Mouse (Mus musculus): ENCODE results near the gene Ace.
"Not testable (repeated sequence)": the region's sequence is repeated elsewhere in the genome, so short reads cannot be mapped to it uniquely, and the experiment has no call there.

Ace gene

GRCm38 (mm10) chr11:105978634-105979033, 10.9 kb downstream of the Ace start:
- in situ Hi-C loops (cut with MboI; ENCODE audit: unreplicated experiment in 2 of 2) = no loop called here

DNA sequence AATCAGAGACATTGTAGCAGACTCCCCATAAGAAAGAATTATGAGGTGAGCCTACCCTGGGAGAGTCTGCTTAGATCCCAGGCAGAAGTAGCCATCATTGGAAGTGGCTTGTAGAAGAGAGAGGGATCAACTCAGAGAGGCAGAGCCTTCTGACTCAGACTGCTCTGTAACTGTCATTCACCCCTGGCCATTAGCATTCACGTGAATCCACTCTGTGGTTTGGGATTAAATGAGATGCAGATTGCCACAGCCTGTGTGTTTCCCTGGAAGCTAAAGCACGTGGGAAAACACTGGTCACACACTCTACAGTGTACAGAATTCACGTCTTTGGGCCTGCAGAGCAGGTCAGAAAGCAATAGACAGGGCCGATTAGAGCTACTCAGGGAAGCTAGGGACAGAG, 16.7 kb downstream of the Ace start:
- in situ Hi-C loops (cut with MboI; ENCODE audit: unreplicated experiment in 2 of 2) = no loop called here

DNA sequence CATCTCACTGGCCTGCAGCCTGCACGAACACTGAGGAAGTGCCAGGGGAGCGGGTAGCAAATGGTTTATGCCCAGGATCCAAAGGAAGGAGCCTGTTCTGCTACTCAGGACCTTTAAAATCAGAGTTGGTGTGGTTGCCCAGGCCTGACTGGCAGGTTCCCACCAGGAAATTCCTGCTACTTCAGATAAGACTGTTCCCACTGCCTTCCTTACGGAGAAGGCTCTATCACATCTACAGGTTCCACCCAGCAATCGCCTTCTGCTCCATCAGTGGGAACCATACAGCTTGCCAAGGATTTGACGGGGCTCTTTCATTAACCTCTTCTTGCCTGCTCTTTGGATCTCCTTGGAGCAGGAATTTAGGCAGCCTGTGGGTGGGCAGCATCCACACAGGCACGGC, 19.7 kb downstream of the Ace start:
- in situ Hi-C loops (cut with MboI; ENCODE audit: unreplicated experiment in 2 of 2) = no loop called here

GRCm38 (mm10) chr11:105989446-105989845, 21.7 kb downstream of the Ace start:
- in situ Hi-C loops (cut with MboI; ENCODE audit: unreplicated experiment in 2 of 2) = no loop called here

- in situ Hi-C loops (cut with MboI; ENCODE audit: unreplicated experiment in 2 of 2) = loop anchor here in 1 of 2 experiments (10.0 kb wide), 1 partner anchor 405 kb away; no protein-coding TSS in a partner anchor
Observed at GRCm38 (mm10) chr11:105990231-105990630, 22.5 kb downstream of the Ace start.

GRCm38 (mm10) chr11:105994375-105994774, 26.6 kb downstream of the Ace start, which contains the start of gene Ace3:
Gene Ace3, plus strand, starts transcription at chr11:105994675.
- in situ Hi-C loops (cut with MboI; ENCODE audit: unreplicated experiment in 2 of 2) = loop anchor here in 1 of 2 experiments (10.0 kb wide), 1 partner anchor 400 kb away; no protein-coding TSS in a partner anchor

DNA sequence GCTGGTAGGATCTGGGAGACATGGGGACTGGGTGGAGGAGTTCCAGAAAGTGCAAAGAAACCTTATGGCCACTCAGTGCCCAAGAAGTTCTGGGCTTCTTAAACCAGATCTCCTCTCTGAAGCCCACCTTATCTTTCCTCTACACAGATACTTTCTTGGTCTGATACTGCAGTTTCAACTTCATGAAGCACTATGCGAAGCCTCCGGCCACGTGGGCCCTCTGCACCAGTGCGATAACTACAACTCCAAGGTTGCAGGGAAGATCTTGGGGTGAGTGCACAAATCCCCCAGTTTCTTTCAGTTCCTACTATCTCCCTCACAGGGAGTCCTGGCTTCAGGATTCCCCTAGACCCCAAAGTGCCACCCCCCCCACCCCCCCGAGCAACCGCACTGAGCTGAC, 32.3 kb downstream of the Ace start:
- in situ Hi-C loops (cut with MboI; ENCODE audit: unreplicated experiment in 2 of 2) = loop anchor here in 1 of 2 experiments (5.0 kb wide), 1 partner anchor 397 kb away; no protein-coding TSS in a partner anchor

DNA sequence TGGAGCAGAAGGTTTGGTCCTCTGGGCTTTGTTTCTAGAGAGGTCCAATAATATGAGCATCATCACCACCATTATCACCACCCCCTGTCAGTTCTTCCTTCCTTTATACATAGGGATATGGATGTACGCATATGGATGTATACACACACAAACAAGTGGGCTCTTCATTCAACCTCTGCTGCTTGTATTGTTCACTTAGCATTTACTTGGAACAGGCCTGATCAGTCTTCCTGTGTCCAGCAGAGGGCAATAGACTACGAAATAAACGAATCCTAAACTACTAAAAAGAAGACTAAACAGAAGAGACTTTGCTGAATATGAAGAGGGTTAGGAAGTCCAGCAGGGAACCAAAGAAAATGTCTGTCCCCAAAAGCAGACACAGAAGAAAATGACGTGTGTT, 34.0 kb downstream of the Ace start:
- in situ Hi-C loops (cut with MboI; ENCODE audit: unreplicated experiment in 2 of 2) = loop anchor here in 1 of 2 experiments (5.0 kb wide), 1 partner anchor 396 kb away; no protein-coding TSS in a partner anchor

- in situ Hi-C loops (cut with MboI; ENCODE audit: unreplicated experiment in 2 of 2) = loop anchor here in 1 of 2 experiments (5.0 kb wide), 1 partner anchor 393 kb away; no protein-coding TSS in a partner anchor
Observed at GRCm38 (mm10) chr11:106004576-106004975, 36.8 kb downstream of the Ace start.

- in situ Hi-C loops (cut with MboI; ENCODE audit: unreplicated experiment in 2 of 2) = no loop called here
Observed at GRCm38 (mm10) chr11:106005970-106006369, 38.2 kb downstream of the Ace start.

GRCm38 (mm10) chr11:106007821-106008220, 40.1 kb downstream of the Ace start, which contains the start of gene Kcnh6:
Gene Kcnh6, plus strand, starts transcription at chr11:106008124.
- in situ Hi-C loops (cut with MboI; ENCODE audit: unreplicated experiment in 2 of 2) = no loop called here

GRCm38 (mm10) chr11:106012711-106013110, 45.0 kb downstream of the Ace start:
- in situ Hi-C loops (cut with MboI; ENCODE audit: unreplicated experiment in 2 of 2) = loop anchor here in 1 of 2 experiments (10.0 kb wide), 1 partner anchor 68 kb away; no protein-coding TSS in a partner anchor

- in situ Hi-C loops (cut with MboI; ENCODE audit: unreplicated experiment in 2 of 2) = loop anchor here in 1 of 2 experiments (10.0 kb wide), 1 partner anchor 69 kb away; no protein-coding TSS in a partner anchor
Observed at GRCm38 (mm10) chr11:106013556-106014225, 45.9 kb downstream of the Ace start.

GRCm38 (mm10) chr11:106016440-106016839, 48.7 kb downstream of the Ace start:
- in situ Hi-C loops (cut with MboI; ENCODE audit: unreplicated experiment in 2 of 2) = loop anchor here in 1 of 2 experiments (10.0 kb wide), 1 partner anchor 72 kb away; no protein-coding TSS in a partner anchor

GRCm38 (mm10) chr11:106020051-106020763, 52.5 kb downstream of the Ace start:
- in situ Hi-C loops (cut with MboI; ENCODE audit: unreplicated experiment in 2 of 2) = no loop called here

GRCm38 (mm10) chr11:106025774-106026173, 58.0 kb downstream of the Ace start:
- in situ Hi-C loops (cut with MboI; ENCODE audit: unreplicated experiment in 2 of 2) = no loop called here

DNA sequence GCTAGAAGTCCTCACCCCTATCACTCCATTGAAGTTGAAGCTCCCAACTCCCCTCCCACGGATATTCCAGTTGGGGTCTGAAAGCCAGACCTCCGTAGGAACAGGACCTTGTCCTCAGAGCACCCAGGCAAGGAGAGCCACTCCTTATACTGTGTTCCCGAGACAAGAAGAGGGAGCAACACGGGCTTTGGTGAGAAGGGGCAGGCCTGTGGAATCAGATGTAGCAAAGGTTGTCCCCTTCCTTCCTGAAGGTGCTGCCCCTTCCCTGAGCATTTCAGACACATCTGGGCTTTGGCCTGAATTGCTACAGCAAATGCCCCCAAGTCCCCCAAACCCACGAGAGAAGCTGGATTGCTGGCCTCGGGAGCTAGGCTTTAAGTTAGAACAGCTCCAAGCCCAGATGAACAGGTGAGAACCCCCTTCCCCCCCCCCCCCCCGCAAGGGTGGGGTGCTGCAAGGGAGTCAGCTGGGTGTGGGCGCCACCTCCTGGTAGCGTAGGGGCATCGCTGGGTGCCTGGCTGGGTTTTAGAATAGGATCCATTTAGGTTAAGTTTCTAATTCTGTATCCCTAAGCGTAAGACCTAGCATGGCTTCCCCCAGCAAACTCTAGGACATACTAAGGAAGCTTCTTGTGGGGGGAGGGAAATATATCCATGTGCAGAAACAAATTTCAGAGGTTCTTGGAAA, 58.9 kb downstream of the Ace start:
- in situ Hi-C loops (cut with MboI; ENCODE audit: unreplicated experiment in 2 of 2) = no loop called here

- in situ Hi-C loops (cut with MboI; ENCODE audit: unreplicated experiment in 2 of 2) = no loop called here
Observed at GRCm38 (mm10) chr11:106027607-106028006, 59.9 kb downstream of the Ace start.

GRCm38 (mm10) chr11:106032074-106032473, 64.3 kb downstream of the Ace start:
- in situ Hi-C loops (cut with MboI; ENCODE audit: unreplicated experiment in 2 of 2) = not testable (repeated sequence)

DNA sequence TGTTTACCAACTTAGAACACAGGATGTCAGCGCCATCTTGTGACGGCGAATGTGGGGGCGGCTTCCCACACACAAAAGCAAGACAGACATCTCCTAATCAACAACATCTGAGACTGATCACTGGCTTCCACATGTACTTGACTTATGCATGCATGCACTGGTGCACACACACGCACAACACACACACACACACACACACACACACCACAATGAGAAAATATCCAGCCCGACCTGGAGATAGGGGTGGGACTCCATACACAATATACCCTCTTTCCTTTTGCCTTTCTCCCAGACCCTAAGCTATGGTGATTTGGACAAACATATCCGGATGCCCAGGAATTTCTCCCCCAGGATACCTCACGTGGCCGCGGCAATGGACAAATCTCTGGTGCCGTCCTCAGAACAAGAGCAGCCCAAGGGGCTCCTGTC, 65.8 kb downstream of the Ace start:
- in situ Hi-C loops (cut with MboI; ENCODE audit: unreplicated experiment in 2 of 2) = no loop called here

- in situ Hi-C loops (cut with MboI; ENCODE audit: unreplicated experiment in 2 of 2) = no loop called here
Observed at GRCm38 (mm10) chr11:106034986-106035385, 67.2 kb downstream of the Ace start.

All from v-Abl transformed pro-B cells (cell line).